Mouse (Mus musculus): ENCODE data around the gene Camta1. TPM values are rescaled to one million over a fixed set of nuclear protein-coding genes. Genes with fewer than 3 reads are reported as not detected.

The Camta1 gene
- total RNA-seq, 2 experiments from 2014 or later, result 66.1 to 84.1 TPM

- no peak for DNase-seq
- intact Hi-C loops (cut with DNase I; ENCODE audit: low total_unique reads), result no loop called here
Observed at GRCm38 (mm10) chr4:151437859-151438258, 423.8 kb downstream of the Camta1 start.

- DNase-seq, result no peak
- intact Hi-C loops (cut with DNase I; ENCODE audit: low total_unique reads), result no loop called here
Observed at GRCm38 (mm10) chr4:151425133-151425532, 436.5 kb downstream of the Camta1 start.

GRCm38 (mm10) chr4:151422922-151423321 is 438.8 kb downstream of the Camta1 start:
- intact Hi-C loops (cut with DNase I; ENCODE audit: low total_unique reads), result no loop called here

GRCm38 (mm10) chr4:151422361-151422760 is 439.3 kb downstream of the Camta1 start:
- intact Hi-C loops (cut with DNase I; ENCODE audit: low total_unique reads), result no loop called here
- DNase-seq, result no peak

More at GRCm38 (mm10) chr4:151422922-151423321, 438.8 kb downstream of the Camta1 start:
- no peak for DNase-seq

GRCm38 (mm10) chr4:151418344-151418875 is 443.3 kb downstream of the Camta1 start:
- DNase-seq, result no peak
- intact Hi-C loops (cut with DNase I; ENCODE audit: low total_unique reads), result no loop called here

GRCm38 (mm10) chr4:151415812-151416211 is 445.9 kb downstream of the Camta1 start:
- intact Hi-C loops (cut with DNase I; ENCODE audit: low total_unique reads), result no loop called here
- DNase-seq, result no peak

GRCm38 (mm10) chr4:151415376-151415775 is 446.3 kb downstream of the Camta1 start:
- intact Hi-C loops (cut with DNase I; ENCODE audit: low total_unique reads), result no loop called here
- DNase-seq, result no peak

- intact Hi-C loops (cut with DNase I; ENCODE audit: low total_unique reads), result no loop called here
- DNase-seq, result no peak
Observed at GRCm38 (mm10) chr4:151414952-151415351, 446.7 kb downstream of the Camta1 start.

GRCm38 (mm10) chr4:151411641-151412061 is 450.0 kb downstream of the Camta1 start:
- intact Hi-C loops (cut with DNase I; ENCODE audit: low total_unique reads), result no loop called here
- DNase-seq, result peak; percentile 67

GRCm38 (mm10) chr4:151411016-151411415 is 450.7 kb downstream of the Camta1 start:
- DNase-seq, result no peak
- intact Hi-C loops (cut with DNase I; ENCODE audit: low total_unique reads), result no loop called here

- DNase-seq, result no peak
- intact Hi-C loops (cut with DNase I; ENCODE audit: low total_unique reads), result no loop called here
Observed at GRCm38 (mm10) chr4:151409291-151409690, 452.4 kb downstream of the Camta1 start.

- DNase-seq, result peak; percentile 31
- intact Hi-C loops (cut with DNase I; ENCODE audit: low total_unique reads), result no loop called here
Observed at GRCm38 (mm10) chr4:151408811-151409210, 452.9 kb downstream of the Camta1 start.

GRCm38 (mm10) chr4:151408246-151408645 is 453.4 kb downstream of the Camta1 start:
- peak; percentile 30 for DNase-seq
- intact Hi-C loops (cut with DNase I; ENCODE audit: low total_unique reads), result no loop called here

GRCm38 (mm10) chr4:151407129-151407528 is 454.5 kb downstream of the Camta1 start:
- intact Hi-C loops (cut with DNase I; ENCODE audit: low total_unique reads), result no loop called here
- DNase-seq, result no peak

GRCm38 (mm10) chr4:151404581-151405256 is 457.0 kb downstream of the Camta1 start:
- intact Hi-C loops (cut with DNase I; ENCODE audit: low total_unique reads), result no loop called here
- peak; percentile 34 for DNase-seq

GRCm38 (mm10) chr4:151401685-151402397 is 459.8 kb downstream of the Camta1 start:
- intact Hi-C loops (cut with DNase I; ENCODE audit: low total_unique reads), result no loop called here
- DNase-seq, result no peak

- no peak for DNase-seq
- intact Hi-C loops (cut with DNase I; ENCODE audit: low total_unique reads), result no loop called here
Observed at GRCm38 (mm10) chr4:151396536-151396935, 465.1 kb downstream of the Camta1 start.

GRCm38 (mm10) chr4:151389345-151389744 is 472.3 kb downstream of the Camta1 start:
- intact Hi-C loops (cut with DNase I; ENCODE audit: low total_unique reads), result no loop called here
- DNase-seq, result no peak

- no peak for DNase-seq
- intact Hi-C loops (cut with DNase I; ENCODE audit: low total_unique reads), result no loop called here
Observed at GRCm38 (mm10) chr4:151386701-151387451, 474.8 kb downstream of the Camta1 start.

Data from gastrocnemius, postnatal 14 days (tissue).